Mouse (Mus musculus): ENCODE data around the gene Gm867.

Gene Gm867

GRCm38 (mm10) chr10:75936909-75937667 lies 3.4 kb downstream of the Gm867 start:
- peak; percentile 20 for DNase-seq (ENCODE audit: low read depth, low spot score)

- peak; percentile 96 for DNase-seq (ENCODE audit: low read depth, low spot score)
Observed at GRCm38 (mm10) chr10:75935680-75936541, 4.6 kb downstream of the Gm867 start, which contains the start of gene Mmp11. Gene Mmp11, minus strand, starts transcription at chr10:75936496.

- DNase-seq (ENCODE audit: low read depth, low spot score) = no peak
Observed at GRCm38 (mm10) chr10:75934991-75935390, 5.5 kb downstream of the Gm867 start.

- no peak for DNase-seq (ENCODE audit: low read depth, low spot score)
Observed at GRCm38 (mm10) chr10:75932891-75933290, 7.6 kb downstream of the Gm867 start, which contains the start of gene Chchd10. Gene Chchd10, plus strand, starts transcription at chr10:75933130.

- DNase-seq (ENCODE audit: low read depth, low spot score) = peak; percentile 45
Observed at GRCm38 (mm10) chr10:75932081-75932678, 8.3 kb downstream of the Gm867 start.

- DNase-seq (ENCODE audit: low read depth, low spot score) = no peak
Observed at GRCm38 (mm10) chr10:75931311-75931710, 9.2 kb downstream of the Gm867 start.

GRCm38 (mm10) chr10:75930304-75930703 lies 10.2 kb downstream of the Gm867 start:
- peak; percentile 30 for DNase-seq (ENCODE audit: low read depth, low spot score)

GRCm38 (mm10) chr10:75926396-75926795 lies 14.1 kb downstream of the Gm867 start:
- DNase-seq (ENCODE audit: low read depth, low spot score) = no peak

GRCm38 (mm10) chr10:75924324-75924723 lies 16.1 kb downstream of the Gm867 start:
- DNase-seq (ENCODE audit: low read depth, low spot score) = no peak

GRCm38 (mm10) chr10:75921726-75922560 lies 18.5 kb downstream of the Gm867 start:
- DNase-seq (ENCODE audit: low read depth, low spot score) = peak; percentile 58

- peak; percentile 99 for DNase-seq (ENCODE audit: low read depth, low spot score)
Observed at GRCm38 (mm10) chr10:75921026-75921725, 19.3 kb downstream of the Gm867 start, which contains the start of gene Smarcb1. Gene Smarcb1, minus strand, starts transcription at chr10:75921617.

GRCm38 (mm10) chr10:75919026-75919425 lies 21.4 kb downstream of the Gm867 start:
- DNase-seq (ENCODE audit: low read depth, low spot score) = no peak

- DNase-seq (ENCODE audit: low read depth, low spot score) = no peak
Observed at GRCm38 (mm10) chr10:75916840-75917239, 23.6 kb downstream of the Gm867 start.

- no peak for DNase-seq (ENCODE audit: low read depth, low spot score)
Observed at GRCm38 (mm10) chr10:75915557-75915956, 24.9 kb downstream of the Gm867 start.

- DNase-seq (ENCODE audit: low read depth, low spot score) = no peak
Observed at GRCm38 (mm10) chr10:75913013-75913589, 27.4 kb downstream of the Gm867 start.

GRCm38 (mm10) chr10:75910698-75911097 lies 29.8 kb downstream of the Gm867 start:
- DNase-seq (ENCODE audit: low read depth, low spot score) = no peak

- DNase-seq (ENCODE audit: low read depth, low spot score) = no peak
Observed at GRCm38 (mm10) chr10:75906882-75907281, 33.6 kb downstream of the Gm867 start.

GRCm38 (mm10) chr10:75904391-75904790 lies 36.1 kb downstream of the Gm867 start:
- no peak for DNase-seq (ENCODE audit: low read depth, low spot score)

- peak; percentile 44 for DNase-seq (ENCODE audit: low read depth, low spot score)
Observed at GRCm38 (mm10) chr10:75898846-75899245, 41.6 kb downstream of the Gm867 start.

- no peak for DNase-seq (ENCODE audit: low read depth, low spot score)
Observed at GRCm38 (mm10) chr10:75898039-75898564, 42.4 kb downstream of the Gm867 start.

All from brain, adult 2 months (tissue).